Mouse (Mus musculus): Measurements from ENCODE around the gene Slc22a12. TPM values are rescaled to one million over a fixed set of nuclear protein-coding genes. Genes with fewer than 3 reads are reported as not detected.

The Slc22a12 gene
- polyA plus RNA-seq (2012; fragmentation: generic; extraction: Trizol), result not detected
- long read RNA-seq, experiment 1, result 0 reads
- long read RNA-seq, experiment 2, result 0 reads

DNA sequence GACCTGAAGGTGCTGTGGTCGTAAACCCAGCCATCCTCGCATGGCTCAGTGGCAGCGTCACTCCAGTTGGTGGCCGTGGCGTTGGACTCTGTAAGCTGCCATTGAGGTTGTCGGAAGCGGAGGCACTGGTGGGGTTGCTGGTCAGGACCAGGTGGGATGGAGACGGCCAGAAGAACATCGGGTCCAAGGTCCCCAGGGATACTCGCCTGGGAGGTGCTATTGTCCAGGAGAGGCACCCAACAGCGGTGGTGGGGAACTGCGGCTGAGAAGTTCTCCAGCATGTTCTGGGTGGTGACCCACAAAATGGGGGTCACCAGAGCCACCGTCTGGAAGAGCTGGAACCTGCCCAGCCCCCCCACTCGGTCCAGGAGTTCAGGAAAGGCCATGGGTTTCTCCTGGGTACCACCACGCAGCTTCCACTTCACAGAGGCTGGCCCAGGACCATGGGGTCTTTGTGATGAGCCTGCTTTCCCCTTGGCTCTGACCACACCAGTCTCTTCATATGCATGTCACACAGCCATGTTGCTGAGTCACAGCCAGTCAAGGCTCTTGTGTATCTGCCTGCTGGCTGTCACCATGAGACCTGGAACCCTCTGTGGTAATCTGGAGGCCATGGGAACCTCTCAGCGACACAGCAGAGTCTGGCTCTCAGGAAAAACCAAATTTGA is at the start of gene Slc22a12:
Gene Slc22a12 (minus strand): TSS at position 666 of the 668 bp plus-strand sequence.
- Histone ChIP-seq H3ac (ENCODE audit: control insufficient read depth, insufficient read length, low read depth) (no peak within 1 kb of the TSS), H3K36me3 (ENCODE audit: control insufficient read depth, insufficient read depth) (no peaks in the 10 kb centered on the region), H3K79me2 (ENCODE audit: control insufficient read depth, insufficient read depth) (no peaks in the 10 kb centered on the region), H3K27me3 (ENCODE audit: control insufficient read depth, insufficient read depth, insufficient read length) (peaks cover 35% of the 10 kb centered on the region), H3K79me3 (ENCODE audit: low read depth) (no peaks in the 10 kb centered on the region), H3K4me3 (ENCODE audit: insufficient read depth, poor library complexity, severe bottlenecking) (no peak within 1 kb of the TSS)
- no peak for TF ChIP-seq CEBPB (IDR thresholded peaks at IDR 0.05; ENCODE audit: low read depth)

DNA sequence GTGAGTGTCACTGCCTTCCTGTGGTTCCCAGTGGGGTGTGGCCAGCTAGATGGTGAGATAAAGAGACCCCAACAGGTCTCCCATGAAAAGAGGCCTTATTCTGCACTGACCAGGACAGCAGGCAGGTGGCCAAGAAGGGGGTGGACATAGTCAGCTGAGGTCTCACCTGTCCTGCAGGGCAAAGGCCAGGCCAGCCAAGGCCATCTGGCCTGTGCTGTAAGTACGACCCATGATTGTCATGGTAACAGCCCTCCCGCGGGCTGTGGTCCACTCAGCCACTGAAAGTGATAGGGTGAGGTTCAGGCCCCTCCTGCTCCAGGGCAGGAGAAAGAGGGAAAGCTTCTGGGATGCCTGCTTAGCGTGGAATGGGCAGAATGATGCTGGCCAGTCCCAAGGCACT is 29.2 kb upstream of the Slc22a12 start:
- Histone ChIP-seq H3ac (ENCODE audit: control insufficient read depth, insufficient read length, low read depth) (no peak overlapping the region), H3K27me3 (ENCODE audit: control insufficient read depth, insufficient read depth, insufficient read length) (peaks cover 67% of the 10 kb centered on the region), H3K79me2 (ENCODE audit: control insufficient read depth, insufficient read depth) (no peaks in the 10 kb centered on the region), H3K36me3 (ENCODE audit: control insufficient read depth, insufficient read depth) (no peaks in the 10 kb centered on the region), H3K79me3 (ENCODE audit: low read depth) (no peaks in the 10 kb centered on the region), H3K4me3 (ENCODE audit: insufficient read depth, poor library complexity, severe bottlenecking) (no peak overlapping the region)
- TF ChIP-seq USF1 (IDR thresholded peaks at IDR 0.05; ENCODE audit: low read depth) (no peak), MYOD1 (IDR thresholded peaks at IDR 0.05; ENCODE audit: control insufficient read depth, insufficient read length, low read depth) (no peak), MYOG (IDR thresholded peaks at IDR 0.05; ENCODE audit: control insufficient read depth, extremely low read depth, insufficient read length) (no peak), CTCF (IDR thresholded peaks at IDR 0.05; ENCODE audit: control insufficient read depth, insufficient read depth, insufficient read length) (no peak), CEBPB (IDR thresholded peaks at IDR 0.05; ENCODE audit: low read depth) (no peak), MAX (IDR thresholded peaks at IDR 0.05) (no peak), FOSL1 (IDR thresholded peaks at IDR 0.05; ENCODE audit: insufficient read depth, low read length, poor library complexity, severe bottlenecking) (no peak)

GRCm38 (mm10) chr19:6571476-6571875 is 28.6 kb upstream of the Slc22a12 start:
- Histone ChIP-seq H3K4me3 (ENCODE audit: insufficient read depth, poor library complexity, severe bottlenecking) (no peak overlapping the region), H3K79me3 (ENCODE audit: low read depth) (no peaks in the 10 kb centered on the region), H3K36me3 (ENCODE audit: control insufficient read depth, insufficient read depth) (no peaks in the 10 kb centered on the region), H3K27me3 (ENCODE audit: control insufficient read depth, insufficient read depth, insufficient read length) (peaks cover 66% of the 10 kb centered on the region), H3ac (ENCODE audit: control insufficient read depth, insufficient read length, low read depth) (no peak overlapping the region), H3K79me2 (ENCODE audit: control insufficient read depth, insufficient read depth) (no peaks in the 10 kb centered on the region)
- TF ChIP-seq MYOG (IDR thresholded peaks at IDR 0.05; ENCODE audit: control insufficient read depth, extremely low read depth, insufficient read length), result no peak
- no peak for TF ChIP-seq FOSL1 (IDR thresholded peaks at IDR 0.05; ENCODE audit: insufficient read depth, low read length, poor library complexity, severe bottlenecking)
- TF ChIP-seq MYOD1 (IDR thresholded peaks at IDR 0.05; ENCODE audit: control insufficient read depth, insufficient read length, low read depth), result no peak
- TF ChIP-seq CEBPB (IDR thresholded peaks at IDR 0.05; ENCODE audit: low read depth), result no peak
- no peak for TF ChIP-seq MAX (IDR thresholded peaks at IDR 0.05)
- TF ChIP-seq USF1 (IDR thresholded peaks at IDR 0.05; ENCODE audit: low read depth), result no peak
- no peak for TF ChIP-seq CTCF (IDR thresholded peaks at IDR 0.05; ENCODE audit: control insufficient read depth, insufficient read depth, insufficient read length)

GRCm38 (mm10) chr19:6569561-6569960 is 26.7 kb upstream of the Slc22a12 start:
- TF ChIP-seq USF1 (IDR thresholded peaks at IDR 0.05; ENCODE audit: low read depth) (no peak), MYOG (IDR thresholded peaks at IDR 0.05; ENCODE audit: control insufficient read depth, extremely low read depth, insufficient read length) (no peak), CTCF (IDR thresholded peaks at IDR 0.05; ENCODE audit: control insufficient read depth, insufficient read depth, insufficient read length) (no peak), FOSL1 (IDR thresholded peaks at IDR 0.05; ENCODE audit: insufficient read depth, low read length, poor library complexity, severe bottlenecking) (no peak), CEBPB (IDR thresholded peaks at IDR 0.05; ENCODE audit: low read depth) (no peak), MAX (IDR thresholded peaks at IDR 0.05) (no peak), MYOD1 (IDR thresholded peaks at IDR 0.05; ENCODE audit: control insufficient read depth, insufficient read length, low read depth) (no peak)
- H3K4me3 ChIP-seq (ENCODE audit: insufficient read depth, poor library complexity, severe bottlenecking), result no peak overlapping the region
- no peaks in the 10 kb centered on the region for H3K79me2 ChIP-seq (ENCODE audit: control insufficient read depth, insufficient read depth)
- H3K36me3 ChIP-seq (ENCODE audit: control insufficient read depth, insufficient read depth), result no peaks in the 10 kb centered on the region
- H3ac ChIP-seq (ENCODE audit: control insufficient read depth, insufficient read length, low read depth), result no peak overlapping the region
- no peaks in the 10 kb centered on the region for H3K79me3 ChIP-seq (ENCODE audit: low read depth)
- peaks cover 57% of the 10 kb centered on the region for H3K27me3 ChIP-seq (ENCODE audit: control insufficient read depth, insufficient read depth, insufficient read length)

DNA sequence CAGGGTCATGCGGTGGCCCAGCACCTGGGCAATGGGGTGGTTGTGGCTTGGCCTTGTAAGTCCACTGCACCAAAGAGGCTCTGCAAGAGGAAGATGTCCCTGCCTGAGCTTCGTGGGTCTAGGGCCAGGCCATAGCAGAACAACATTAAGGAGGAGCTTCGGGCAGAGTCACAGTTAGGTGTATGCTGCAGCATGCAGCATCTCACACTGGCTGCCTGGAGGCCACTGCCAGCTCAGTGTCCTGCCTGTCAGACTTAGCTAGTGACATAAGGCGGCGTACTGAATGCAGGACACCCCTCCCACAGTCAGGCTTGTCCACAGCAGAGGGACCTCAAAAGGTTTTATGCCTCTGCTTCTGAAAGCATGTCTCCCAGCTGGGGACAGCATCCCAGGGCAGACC is 26.2 kb upstream of the Slc22a12 start:
- Histone ChIP-seq H3K4me3 (ENCODE audit: insufficient read depth, poor library complexity, severe bottlenecking) (no peak overlapping the region), H3K79me3 (ENCODE audit: low read depth) (no peaks in the 10 kb centered on the region), H3ac (ENCODE audit: control insufficient read depth, insufficient read length, low read depth) (no peak overlapping the region), H3K27me3 (ENCODE audit: control insufficient read depth, insufficient read depth, insufficient read length) (peaks cover 52% of the 10 kb centered on the region), H3K36me3 (ENCODE audit: control insufficient read depth, insufficient read depth) (no peaks in the 10 kb centered on the region), H3K79me2 (ENCODE audit: control insufficient read depth, insufficient read depth) (no peaks in the 10 kb centered on the region)
- TF ChIP-seq MAX (IDR thresholded peaks at IDR 0.05) (no peak), MYOG (IDR thresholded peaks at IDR 0.05; ENCODE audit: control insufficient read depth, extremely low read depth, insufficient read length) (no peak), MYOD1 (IDR thresholded peaks at IDR 0.05; ENCODE audit: control insufficient read depth, insufficient read length, low read depth) (no peak), USF1 (IDR thresholded peaks at IDR 0.05; ENCODE audit: low read depth) (no peak), CEBPB (IDR thresholded peaks at IDR 0.05; ENCODE audit: low read depth) (no peak), CTCF (IDR thresholded peaks at IDR 0.05; ENCODE audit: control insufficient read depth, insufficient read depth, insufficient read length) (no peak), FOSL1 (IDR thresholded peaks at IDR 0.05; ENCODE audit: insufficient read depth, low read length, poor library complexity, severe bottlenecking) (no peak)

GRCm38 (mm10) chr19:6566450-6566849 is 23.6 kb upstream of the Slc22a12 start:
- Histone ChIP-seq H3K27me3 (ENCODE audit: control insufficient read depth, insufficient read depth, insufficient read length) (peaks cover 31% of the 10 kb centered on the region), H3K4me3 (ENCODE audit: insufficient read depth, poor library complexity, severe bottlenecking) (no peak overlapping the region), H3ac (ENCODE audit: control insufficient read depth, insufficient read length, low read depth) (no peak overlapping the region), H3K79me2 (ENCODE audit: control insufficient read depth, insufficient read depth) (no peaks in the 10 kb centered on the region), H3K79me3 (ENCODE audit: low read depth) (no peaks in the 10 kb centered on the region), H3K36me3 (ENCODE audit: control insufficient read depth, insufficient read depth) (no peaks in the 10 kb centered on the region)
- TF ChIP-seq MYOD1 (IDR thresholded peaks at IDR 0.05; ENCODE audit: control insufficient read depth, insufficient read length, low read depth) (no peak), CEBPB (IDR thresholded peaks at IDR 0.05; ENCODE audit: low read depth) (no peak), USF1 (IDR thresholded peaks at IDR 0.05; ENCODE audit: low read depth) (no peak), MAX (IDR thresholded peaks at IDR 0.05) (no peak), FOSL1 (IDR thresholded peaks at IDR 0.05; ENCODE audit: insufficient read depth, low read length, poor library complexity, severe bottlenecking) (no peak), CTCF (IDR thresholded peaks at IDR 0.05; ENCODE audit: control insufficient read depth, insufficient read depth, insufficient read length) (no peak), MYOG (IDR thresholded peaks at IDR 0.05; ENCODE audit: control insufficient read depth, extremely low read depth, insufficient read length) (no peak)

Data from C2C12 (cell line).